Mouse (Mus musculus): ENCODE measurements at regions not wholly inside any gene's neighbourhood (a gene's known extent, or its start where the extent isn't known, plus 50 kb on each side); places are given as distances from the start of the nearest gene placed in this dataset.

- Histone ChIP-seq H3K36me3 (no peaks in the 10 kb centered on the region), H3K27ac (no peak overlapping the region), H3K27me3 (no peaks in the 10 kb centered on the region), H3K9ac (no peak overlapping the region), H3K4me2 (replicated peaks) (no peak overlapping the region), H3K4me3 (no peak overlapping the region), H3K4me1 (peaks cover 2% of the 10 kb centered on the region; the same call in 1 of the 2 replicates), H3K9me3 (no peaks in the 10 kb centered on the region)
- 9% methylated on average over 7 of the region's 7 CpGs for WGBS
- ATAC-seq (ENCODE audit: insufficient number of reproducible peaks, insufficient read depth, low FRiP score, low TSS enrichment) = no peak
These were observed 623.9 kb upstream of the Fam19a5 start for GRCm38 (mm10) chr15:86920185-86920584.

GRCm38 (mm10) chr15:86921401-86921800 lies 622.7 kb upstream of the Fam19a5 start:
- Histone ChIP-seq H3K27me3 (no peaks in the 10 kb centered on the region), H3K9me3 (no peaks in the 10 kb centered on the region), H3K4me2 (replicated peaks) (no peak overlapping the region), H3K9ac (no peak overlapping the region), H3K27ac (no peak overlapping the region), H3K4me3 (no peak overlapping the region), H3K36me3 (no peaks in the 10 kb centered on the region), H3K4me1 (peaks cover 7% of the 10 kb centered on the region; the same call in 1 of the 2 replicates)
- 5% methylated on average over 8 of the region's 8 CpGs for WGBS
- no peak; the same call in 1 of the 2 replicates for ATAC-seq (ENCODE audit: insufficient number of reproducible peaks, insufficient read depth, low FRiP score, low TSS enrichment)

- 12% methylated on average over 17 of the region's 17 CpGs for WGBS
- Histone ChIP-seq H3K27me3 (no peaks in the 10 kb centered on the region), H3K9ac (no peak overlapping the region), H3K36me3 (no peaks in the 10 kb centered on the region), H3K27ac (no peak overlapping the region), H3K4me1 (peaks cover 5% of the 10 kb centered on the region; the same call in 1 of the 2 replicates), H3K9me3 (no peaks in the 10 kb centered on the region), H3K4me3 (no peak overlapping the region), H3K4me2 (replicated peaks) (peak overlapping the region; percentile 32)
- ATAC-seq (ENCODE audit: insufficient number of reproducible peaks, insufficient read depth, low FRiP score, low TSS enrichment) = no peak
These were observed 618.9 kb upstream of the Fam19a5 start for GRCm38 (mm10) chr15:86925081-86925749.

GRCm38 (mm10) chr15:86932345-86933075 lies 611.6 kb upstream of the Fam19a5 start:
- no peaks in the 10 kb centered on the region for H3K36me3 ChIP-seq
- 56% methylated on average over 15 of the region's 15 CpGs for WGBS

GRCm38 (mm10) chr15:86937364-86937763 lies 606.7 kb upstream of the Fam19a5 start:
- Histone ChIP-seq H3K4me2 (replicated peaks) (no peak overlapping the region), H3K4me3 (no peak overlapping the region), H3K9ac (no peak overlapping the region), H3K27ac (no peak overlapping the region), H3K9me3 (no peaks in the 10 kb centered on the region), H3K36me3 (no peaks in the 10 kb centered on the region), H3K4me1 (no peaks in the 10 kb centered on the region), H3K27me3 (no peaks in the 10 kb centered on the region)
- 80% methylated on average over 3 of the region's 3 CpGs for WGBS
- ATAC-seq (ENCODE audit: insufficient number of reproducible peaks, insufficient read depth, low FRiP score, low TSS enrichment) = no peak

More at GRCm38 (mm10) chr15:86932345-86933075, 611.6 kb upstream of the Fam19a5 start:
- H3K27ac ChIP-seq = no peak overlapping the region
- H3K4me1 ChIP-seq = no peaks in the 10 kb centered on the region
- no peak for ATAC-seq (ENCODE audit: insufficient number of reproducible peaks, insufficient read depth, low FRiP score, low TSS enrichment)
- no peaks in the 10 kb centered on the region for H3K27me3 ChIP-seq
- no peak overlapping the region for H3K9ac ChIP-seq
- H3K9me3 ChIP-seq = no peaks in the 10 kb centered on the region
- no peak overlapping the region for H3K4me2 ChIP-seq (replicated peaks)
- H3K4me3 ChIP-seq = no peak overlapping the region

- H3K4me1 ChIP-seq = no peaks in the 10 kb centered on the region
- WGBS = 88% methylated on average over 7 of the region's 7 CpGs
- no peak overlapping the region for H3K4me3 ChIP-seq
- H3K27ac ChIP-seq = no peak overlapping the region
- no peaks in the 10 kb centered on the region for H3K27me3 ChIP-seq
- H3K9me3 ChIP-seq = no peaks in the 10 kb centered on the region
- ATAC-seq (ENCODE audit: insufficient number of reproducible peaks, insufficient read depth, low FRiP score, low TSS enrichment) = no peak
- no peaks in the 10 kb centered on the region for H3K36me3 ChIP-seq
- no peak overlapping the region for H3K9ac ChIP-seq
- no peak overlapping the region for H3K4me2 ChIP-seq (replicated peaks)
These were observed 599.6 kb upstream of the Fam19a5 start for GRCm38 (mm10) chr15:86944529-86944928.

GRCm38 (mm10) chr15:86952593-86952992 lies 591.5 kb upstream of the Fam19a5 start:
- ATAC-seq (ENCODE audit: insufficient number of reproducible peaks, insufficient read depth, low FRiP score, low TSS enrichment) = no peak
- Histone ChIP-seq H3K9ac (no peak overlapping the region), H3K4me1 (no peaks in the 10 kb centered on the region), H3K36me3 (no peaks in the 10 kb centered on the region), H3K4me2 (replicated peaks) (no peak overlapping the region), H3K9me3 (no peaks in the 10 kb centered on the region), H3K27me3 (no peaks in the 10 kb centered on the region), H3K27ac (no peak overlapping the region), H3K4me3 (no peak overlapping the region)
- WGBS = 52% methylated on average over 5 of the region's 5 CpGs

GRCm38 (mm10) chr15:86957872-86958271 lies 586.2 kb upstream of the Fam19a5 start:
- H3K9ac ChIP-seq = no peak overlapping the region
- no peaks in the 10 kb centered on the region for H3K36me3 ChIP-seq
- no peak for ATAC-seq (ENCODE audit: insufficient number of reproducible peaks, insufficient read depth, low FRiP score, low TSS enrichment)
- H3K9me3 ChIP-seq = no peaks in the 10 kb centered on the region
- no peaks in the 10 kb centered on the region for H3K27me3 ChIP-seq
- H3K4me1 ChIP-seq = no peaks in the 10 kb centered on the region
- no peak overlapping the region for H3K4me3 ChIP-seq
- H3K27ac ChIP-seq = no peak overlapping the region
- 84% methylated on average over 8 of the region's 8 CpGs for WGBS
- no peak overlapping the region for H3K4me2 ChIP-seq (replicated peaks)

- Histone ChIP-seq H3K4me3 (no peak overlapping the region), H3K4me2 (replicated peaks) (no peak overlapping the region), H3K9me3 (no peaks in the 10 kb centered on the region), H3K4me1 (no peaks in the 10 kb centered on the region), H3K9ac (no peak overlapping the region), H3K27me3 (no peaks in the 10 kb centered on the region), H3K36me3 (no peaks in the 10 kb centered on the region), H3K27ac (no peak overlapping the region)
- WGBS = 85% methylated on average over 2 of the region's 2 CpGs
- ATAC-seq (ENCODE audit: insufficient number of reproducible peaks, insufficient read depth, low FRiP score, low TSS enrichment) = no peak
These were observed 581.2 kb upstream of the Fam19a5 start for GRCm38 (mm10) chr15:86962921-86963320.

- no peaks in the 10 kb centered on the region for H3K4me1 ChIP-seq
- 42% methylated on average over 3 of the region's 3 CpGs for WGBS
These were observed 580.6 kb upstream of the Fam19a5 start for GRCm38 (mm10) chr15:86963486-86963885.

GRCm38 (mm10) chr15:86971436-86971835 lies 572.7 kb upstream of the Fam19a5 start:
- Histone ChIP-seq H3K4me2 (replicated peaks) (no peak overlapping the region), H3K36me3 (no peaks in the 10 kb centered on the region), H3K9ac (no peak overlapping the region), H3K4me3 (no peak overlapping the region), H3K27me3 (no peaks in the 10 kb centered on the region), H3K27ac (no peak overlapping the region), H3K4me1 (no peaks in the 10 kb centered on the region), H3K9me3 (no peaks in the 10 kb centered on the region)
- ATAC-seq (ENCODE audit: insufficient number of reproducible peaks, insufficient read depth, low FRiP score, low TSS enrichment) = no peak
- WGBS = 85% methylated on average over 2 of the region's 2 CpGs

More at GRCm38 (mm10) chr15:86963486-86963885, 580.6 kb upstream of the Fam19a5 start:
- H3K4me3 ChIP-seq = no peak overlapping the region
- H3K27ac ChIP-seq = no peak overlapping the region
- no peak for ATAC-seq (ENCODE audit: insufficient number of reproducible peaks, insufficient read depth, low FRiP score, low TSS enrichment)
- H3K36me3 ChIP-seq = no peaks in the 10 kb centered on the region
- H3K9ac ChIP-seq = no peak overlapping the region
- no peaks in the 10 kb centered on the region for H3K27me3 ChIP-seq
- no peaks in the 10 kb centered on the region for H3K9me3 ChIP-seq
- H3K4me2 ChIP-seq (replicated peaks) = no peak overlapping the region

- no peak overlapping the region for H3K9ac ChIP-seq
- H3K36me3 ChIP-seq = no peaks in the 10 kb centered on the region
- WGBS = 89% methylated on average over 6 of the region's 6 CpGs
- H3K4me3 ChIP-seq = no peak overlapping the region
- H3K27me3 ChIP-seq = no peaks in the 10 kb centered on the region
- no peak overlapping the region for H3K27ac ChIP-seq
- no peaks in the 10 kb centered on the region for H3K9me3 ChIP-seq
- H3K4me1 ChIP-seq = no peaks in the 10 kb centered on the region
- H3K4me2 ChIP-seq (replicated peaks) = no peak overlapping the region
- ATAC-seq (ENCODE audit: insufficient number of reproducible peaks, insufficient read depth, low FRiP score, low TSS enrichment) = no peak
These were observed 547.9 kb upstream of the Fam19a5 start for GRCm38 (mm10) chr15:86996196-86996595.
